Mouse (Mus musculus) limb, embryonic 14.5 days (tissue): Measurements from ENCODE around the gene Srrd. TPM values are rescaled to one million over a fixed set of nuclear protein-coding genes. Genes with fewer than 3 reads are reported as not detected.

Source experiments
- ATAC-seq: fragments of 200-750 bp; cut with Nextera tagmentation; 2 replicates; pipeline ENCODE4 v1.8.0; 2017; ENCODE audit warnings: low read depth, moderate number of reproducible peaks, moderate TSS enrichment; ENCODE audit not compliant: low FRiP score
- DNase-seq: peaks from one replicate; pipeline ENCODE4 v3.0.0-alpha.2; 2015; ENCODE audit warnings: low spot score
- H3K27ac ChIP-seq: fragments of 300-500 bp; sonication (generic); replicated peaks from 2 replicates; pipeline ENCODE4 v1.5.1; 2014; ENCODE audit warnings: low read depth, mild to moderate bottlenecking, low read length, moderate library complexity, mixed read lengths
- H3K27me3 ChIP-seq: fragments of 300-500 bp; sonication (generic); 2 replicates; pipeline ENCODE4 v1.6.1; 2014; ENCODE audit warnings: low read length, mixed read lengths; ENCODE audit not compliant: control insufficient read depth, insufficient read depth
- H3K36me3 ChIP-seq: fragments of 300-500 bp; sonication (generic); 2 replicates; pipeline ENCODE4 v1.6.1; 2014; ENCODE audit warnings: mild to moderate bottlenecking, low read length, moderate library complexity, mixed read lengths; ENCODE audit not compliant: control insufficient read depth, insufficient read depth
- H3K4me1 ChIP-seq: fragments of 300-500 bp; sonication (generic); 2 replicates; pipeline ENCODE4 v1.6.1; 2014; ENCODE audit warnings: antibody characterized with exemption, low read length, mixed read lengths; ENCODE audit not compliant: control insufficient read depth, insufficient read depth
- H3K4me2 ChIP-seq: fragments of 300-500 bp; sonication (generic); replicated peaks from 2 replicates; pipeline ENCODE4 v1.6.1; 2014; ENCODE audit warnings: low read depth, mild to moderate bottlenecking, low read length, moderate library complexity; ENCODE audit not compliant: severe bottlenecking
- H3K4me3 ChIP-seq: fragments of 300-500 bp; sonication (generic); replicated peaks from 2 replicates; pipeline ENCODE4 v1.5.1; 2014; ENCODE audit warnings: low read length
- H3K9ac ChIP-seq: fragments of 300-500 bp; sonication (generic); 2 replicates; pipeline ENCODE4 v1.6.1; 2014; ENCODE audit warnings: mild to moderate bottlenecking, low read depth, low read length, moderate library complexity; ENCODE audit not compliant: severe bottlenecking
- H3K9me3 ChIP-seq: fragments of 300-500 bp; sonication (generic); 2 replicates; pipeline ENCODE4 v1.6.1; 2016; ENCODE audit warnings: low read length; ENCODE audit not compliant: control insufficient read depth
- POLR2A ChIP-seq: fragments of 200-500 bp; IDR thresholded peaks from 2 replicates; pipeline ENCODE4 v1.8.0; 2012; ENCODE audit warnings: inconsistent platforms, mild to moderate bottlenecking, moderate library complexity, borderline replicate concordance; ENCODE audit not compliant: insufficient read depth, insufficient read length; ENCODE audit errors: extremely low read depth
- WGBS: fragments of 180-500 bp; shearing (Covaris S2); extraction: QIAGEN DNeasy Blood & Tissue Kit; methylation state at CpG from one replicate; pipeline ENCODE4 v1.1.7; 2014; 5-methylcytosine and 5-hydroxymethylcytosine counted together
- polyA plus RNA-seq, 2 experiments: library from polyadenylated mRNA; depleted of rRNA in 1 of 2; stranded (reverse) in 1 of 2; unstranded in 1 of 2; fragments of >200 nt; fragmentation: Nextera tagmentation in 1 of 2; extraction: Ambion mirVana in 1 of 2; gene quantifications; 2 replicates each; pipeline versions ENCODE4 v1.2.1 to v1.2.3; 2012 to 2014

The Srrd gene
- polyA plus RNA-seq, 2 experiments: 43.7 to 60.7 TPM

DNA sequence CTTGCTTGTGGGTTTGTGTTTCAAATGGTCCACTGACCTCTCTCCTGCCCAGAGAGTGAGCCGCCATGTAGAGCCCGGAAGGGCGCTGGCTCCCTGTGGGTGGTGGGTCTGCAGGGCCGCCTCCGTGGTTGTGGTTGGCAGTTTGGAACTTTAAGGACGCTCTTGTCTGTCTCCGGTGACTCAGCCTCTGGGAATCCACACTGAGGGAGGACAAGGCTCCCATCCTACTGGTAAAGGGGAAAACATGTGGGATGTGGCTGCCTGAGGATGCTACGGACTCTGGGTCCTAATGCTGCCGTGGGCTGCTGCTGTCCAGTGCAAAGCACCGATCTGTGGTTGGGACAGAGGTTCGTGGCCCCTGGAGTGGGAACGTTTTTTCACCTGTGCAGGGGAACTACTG, 25.1 kb upstream of the Srrd start:
- no peak overlapping the region for H3K4me2 ChIP-seq
- WGBS: 90% methylated on average over 12 of the region's 12 CpGs
- no peaks in the 10 kb centered on the region for H3K9me3 ChIP-seq
- DNase-seq (no peak), ATAC-seq (no peak)
- TF ChIP-seq POLR2A: no peak
- no peak overlapping the region for H3K9ac ChIP-seq
- no peaks in the 10 kb centered on the region for H3K27me3 ChIP-seq
- H3K4me3 ChIP-seq: no peak overlapping the region
- H3K4me1 ChIP-seq: no peaks in the 10 kb centered on the region
- peaks cover 72% of the 10 kb centered on the region for H3K36me3 ChIP-seq
- H3K27ac ChIP-seq: no peak overlapping the region

- no peak for TF ChIP-seq POLR2A
- H3K4me2 ChIP-seq: no peak overlapping the region
- peaks cover 73% of the 10 kb centered on the region for H3K36me3 ChIP-seq
- no peaks in the 10 kb centered on the region for H3K4me1 ChIP-seq
- no peaks in the 10 kb centered on the region for H3K27me3 ChIP-seq
- no peak overlapping the region for H3K4me3 ChIP-seq
- no peaks in the 10 kb centered on the region for H3K9me3 ChIP-seq
- WGBS: 95% methylated on average over 4 of the region's 4 CpGs
- ATAC-seq: no peak
- H3K27ac ChIP-seq: no peak overlapping the region
- H3K9ac ChIP-seq: no peak overlapping the region
- no peak for DNase-seq
Observed at GRCm38 (mm10) chr5:112367338-112367737, 24.5 kb upstream of the Srrd start.

DNA sequence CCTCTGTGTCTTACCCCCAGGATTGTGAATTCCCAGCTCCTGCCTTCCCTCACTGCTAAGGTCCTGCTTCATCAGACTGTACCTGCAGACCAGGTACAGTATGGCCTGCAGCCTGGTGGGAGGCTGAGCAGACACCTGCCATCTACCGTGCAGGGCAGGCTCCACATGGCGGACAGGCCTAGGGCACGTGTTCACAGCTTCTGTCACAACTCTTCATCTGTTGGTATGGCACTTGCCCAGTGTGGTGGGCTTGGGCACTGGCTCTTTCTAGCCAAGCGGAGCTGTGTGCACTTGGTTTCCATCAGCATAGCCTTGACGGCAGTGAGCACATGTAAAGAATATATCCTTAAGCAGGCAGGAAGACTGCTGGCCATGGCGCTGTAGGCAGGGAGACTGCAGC, 24.0 kb upstream of the Srrd start:
- Histone ChIP-seq H3K4me2 (no peak overlapping the region), H3K9me3 (no peaks in the 10 kb centered on the region), H3K9ac (no peak overlapping the region), H3K27me3 (no peaks in the 10 kb centered on the region), H3K36me3 (peaks cover 72% of the 10 kb centered on the region), H3K4me3 (no peak overlapping the region), H3K4me1 (no peaks in the 10 kb centered on the region), H3K27ac (no peak overlapping the region)
- no peak for DNase-seq
- no peak for TF ChIP-seq POLR2A
- WGBS: 94% methylated on average over 6 of the region's 6 CpGs
- no peak for ATAC-seq

DNA sequence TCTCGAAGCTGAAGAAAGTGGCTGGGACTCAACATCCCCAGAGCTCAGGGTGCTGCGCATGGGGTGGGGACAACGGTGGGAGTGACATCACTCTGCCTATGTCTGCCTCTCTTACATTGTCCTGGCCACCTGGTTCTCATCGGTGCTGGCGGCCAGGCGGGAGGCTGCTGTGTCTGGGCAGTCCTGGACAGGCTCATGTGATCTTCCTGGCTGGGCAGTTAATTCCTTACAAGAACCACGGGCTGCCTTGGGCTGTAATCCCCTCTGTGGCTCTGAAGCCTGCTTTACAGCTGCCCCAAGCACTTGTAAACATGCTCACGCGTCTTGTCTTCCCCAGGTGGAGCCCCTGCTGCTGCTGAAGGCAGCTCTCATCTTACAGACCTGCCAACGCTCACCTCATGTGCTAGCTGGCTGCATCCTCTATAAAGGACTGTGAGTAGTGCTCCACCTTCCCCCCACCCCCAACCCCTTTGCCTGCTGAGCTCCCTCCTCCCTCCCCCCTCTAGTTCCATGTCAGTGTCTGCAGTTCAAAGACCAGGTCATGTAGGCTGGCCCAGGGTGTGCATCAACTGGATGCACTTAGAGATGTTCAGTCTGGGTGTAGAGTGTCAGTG, 21.5 kb upstream of the Srrd start:
- no peak overlapping the region for H3K4me2 ChIP-seq

DNA sequence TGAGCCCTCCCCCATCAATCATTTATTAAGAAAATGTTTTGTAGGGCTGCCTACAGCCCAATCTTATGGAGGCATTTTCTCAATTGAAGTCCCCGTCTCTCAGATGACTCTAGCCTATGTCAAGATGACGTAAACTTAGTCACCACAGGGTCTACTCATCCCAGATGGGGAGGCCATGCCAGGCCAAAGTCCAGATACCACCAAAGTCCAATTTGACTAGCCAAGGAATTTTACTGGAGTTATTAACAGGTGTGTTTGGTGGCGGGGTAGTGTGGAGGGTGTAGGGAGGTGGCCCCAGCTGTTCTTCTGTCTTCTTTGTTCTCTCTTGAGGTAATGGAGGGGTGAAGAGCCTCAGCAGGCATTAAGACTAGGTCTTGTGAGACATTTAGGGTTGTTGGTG, 17.2 kb upstream of the Srrd start:
- Histone ChIP-seq H3K4me2 (no peak overlapping the region), H3K9ac (no peak overlapping the region), H3K27ac (no peak overlapping the region), H3K4me3 (no peak overlapping the region), H3K27me3 (no peaks in the 10 kb centered on the region), H3K36me3 (peaks cover 45% of the 10 kb centered on the region), H3K4me1 (no peaks in the 10 kb centered on the region), H3K9me3 (no peaks in the 10 kb centered on the region)
- WGBS: 56% methylated on average over 3 of the region's 3 CpGs
- ATAC-seq (no peak), DNase-seq (no peak)
- TF ChIP-seq POLR2A: no peak

More for the DNA sequence above, 21.5 kb upstream of the Srrd start:
- peak; percentile 67; the same call in 1 of the 2 replicates for ATAC-seq
- Histone ChIP-seq H3K4me1 (no peaks in the 10 kb centered on the region), H3K4me3 (no peak overlapping the region), H3K9me3 (no peaks in the 10 kb centered on the region), H3K9ac (0 out of 2 replicates have a peak overlapping the region, but pooled peaks have one; percentile 28), H3K27me3 (no peaks in the 10 kb centered on the region), H3K36me3 (peaks cover 51% of the 10 kb centered on the region), H3K27ac (0 out of 2 replicates have a peak overlapping the region, but pooled peaks have one; percentile 19)
- no peak for TF ChIP-seq POLR2A
- WGBS: 38% methylated on average over 10 of the region's 10 CpGs
- no peak for DNase-seq
